Mouse (Mus musculus): ENCODE results near the gene Helt.

GRCm38 (mm10) chr8:46266801-46267200 lies 27.7 kb downstream of the Helt start:
- TF ChIP-seq CTCF (IDR thresholded peaks at IDR 0.05; ENCODE audit: extremely low read depth, insufficient read depth, low read length) (no peak), POLR2A (IDR thresholded peaks at IDR 0.05; ENCODE audit: extremely low read depth, insufficient read depth, low read length) (no peak)
